Mouse (Mus musculus) embryonic facial prominence, embryonic 11.5 days (tissue): ENCODE measurements at regions not wholly inside any gene's neighbourhood (a gene's known extent, or its start where the extent isn't known, plus 50 kb on each side); places are given as distances from the start of the nearest gene placed in this dataset.

Source experiments
- ATAC-seq: fragments of 200-750 bp; cut with Nextera tagmentation; replicated peaks from 2 replicates; pipeline ENCODE4 v1.8.0; 2017; ENCODE audit warnings: low read depth; ENCODE audit not compliant: insufficient number of reproducible peaks, low FRiP score, low TSS enrichment
- DNase-seq: peaks from one replicate; pipeline ENCODE4 v3.0.0-alpha.2; 2015; ENCODE audit warnings: low spot score
- H3K27ac ChIP-seq: fragments of 300-500 bp; sonication (generic); replicated peaks from 2 replicates; pipeline ENCODE4 v1.5.1; 2014; ENCODE audit warnings: mild to moderate bottlenecking, low read depth, low read length, control low read depth
- H3K27me3 ChIP-seq: fragments of 300-500 bp; sonication (generic); 2 replicates; pipeline ENCODE4 v1.6.1; 2014; ENCODE audit warnings: mild to moderate bottlenecking, low read length, moderate library complexity, mixed read lengths; ENCODE audit not compliant: control insufficient read depth, insufficient read depth
- H3K36me3 ChIP-seq: fragments of 300-500 bp; sonication (generic); replicated peaks from 2 replicates; pipeline ENCODE4 v1.6.1; 2014; ENCODE audit warnings: low read depth, mild to moderate bottlenecking, low read length, moderate library complexity, mixed read lengths; ENCODE audit not compliant: control insufficient read depth, insufficient read depth
- H3K4me1 ChIP-seq: fragments of 300-500 bp; sonication (generic); 2 replicates; pipeline ENCODE4 v1.6.1; 2014; ENCODE audit warnings: low read length, mixed read lengths; ENCODE audit not compliant: control insufficient read depth, insufficient read depth
- H3K4me2 ChIP-seq: fragments of 300-500 bp; sonication (generic); 2 replicates; pipeline ENCODE4 v1.6.1; 2014; ENCODE audit warnings: low read depth, mild to moderate bottlenecking, control low read depth, low read length, moderate library complexity
- H3K4me3 ChIP-seq: fragments of 300-500 bp; sonication (generic); 2 replicates; pipeline ENCODE4 v1.5.1; 2014; ENCODE audit warnings: low read depth, low read length, control low read depth
- H3K9ac ChIP-seq: fragments of 300-500 bp; sonication (generic); replicated peaks from 2 replicates; pipeline ENCODE4 v1.6.1; 2014; ENCODE audit warnings: mild to moderate bottlenecking, control low read depth, low read length
- H3K9me3 ChIP-seq: fragments of 300-500 bp; sonication (generic); replicated peaks from 2 replicates; pipeline ENCODE4 v1.6.1; 2016; ENCODE audit warnings: mild to moderate bottlenecking, low read length, inconsistent platforms, mixed read lengths; ENCODE audit not compliant: control insufficient read depth
- WGBS: fragments of 180-500 bp; shearing (Covaris S2); extraction: QIAGEN DNeasy Blood & Tissue Kit; methylation state at CpG from one replicate; pipeline ENCODE4 v1.1.7; 2014; 5-methylcytosine and 5-hydroxymethylcytosine counted together

- Histone ChIP-seq H3K4me2 (no peak overlapping the region), H3K36me3 (no peaks in the 10 kb centered on the region), H3K4me3 (no peak overlapping the region), H3K27me3 (no peaks in the 10 kb centered on the region), H3K9ac (no peak overlapping the region), H3K9me3 (no peaks in the 10 kb centered on the region), H3K27ac (no peak overlapping the region), H3K4me1 (no peaks in the 10 kb centered on the region)
- 95% methylated on average over 1 of the region's 1 CpGs for whole genome bisulfite sequencing
- ATAC-seq (no peak), DNase-seq (no peak)
These were observed 339.6 kb downstream of the Pdha2 start for GRCm38 (mm10) chr3:140872511-140872910.

GRCm38 (mm10) chr3:140871261-140871660 lies 340.9 kb downstream of the Pdha2 start:
- H3K9me3 ChIP-seq: no peaks in the 10 kb centered on the region
- H3K4me1 ChIP-seq: no peaks in the 10 kb centered on the region
- no peaks in the 10 kb centered on the region for H3K27me3 ChIP-seq
- no peak overlapping the region for H3K4me2 ChIP-seq
- ATAC-seq (no peak), DNase-seq (no peak)
- no peak overlapping the region for H3K9ac ChIP-seq
- no peak overlapping the region for H3K27ac ChIP-seq
- H3K36me3 ChIP-seq: no peaks in the 10 kb centered on the region
- H3K4me3 ChIP-seq: no peak overlapping the region
- WGBS: 92% methylated on average over 2 of the region's 2 CpGs

DNA sequence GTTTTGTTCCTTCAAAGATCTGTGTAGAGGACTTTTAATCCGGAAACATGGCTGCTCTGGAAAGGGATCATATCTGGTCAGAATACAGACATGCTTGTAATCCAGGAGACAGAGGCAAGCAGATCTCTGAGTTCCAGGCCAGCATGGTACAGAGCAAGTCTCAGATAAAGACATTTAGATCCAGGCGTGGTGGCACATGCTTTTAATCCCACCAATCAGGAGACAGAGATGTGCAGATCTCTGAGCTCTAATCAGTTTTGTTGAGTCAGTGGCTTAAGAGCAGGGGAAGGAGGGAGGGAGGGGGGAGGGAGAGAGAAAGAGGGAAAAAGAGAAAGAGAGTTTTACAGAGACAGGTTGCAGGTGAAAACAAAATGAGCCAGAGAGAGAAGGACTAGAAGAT lies 372.0 kb downstream of the Pdha2 start:
- Histone ChIP-seq H3K36me3 (no peaks in the 10 kb centered on the region), H3K4me2 (no peak overlapping the region), H3K9me3 (no peaks in the 10 kb centered on the region), H3K27me3 (no peaks in the 10 kb centered on the region), H3K27ac (no peak overlapping the region), H3K9ac (no peak overlapping the region), H3K4me1 (no peaks in the 10 kb centered on the region), H3K4me3 (no peak overlapping the region)
- WGBS: 80% methylated on average over 2 of the region's 2 CpGs
- ATAC-seq (no peak), DNase-seq (no peak)

GRCm38 (mm10) chr3:140837976-140838581 lies 374.1 kb downstream of the Pdha2 start:
- Histone ChIP-seq H3K9me3 (no peaks in the 10 kb centered on the region), H3K4me2 (no peak overlapping the region), H3K27ac (no peak overlapping the region), H3K36me3 (no peaks in the 10 kb centered on the region), H3K9ac (no peak overlapping the region), H3K4me3 (no peak overlapping the region), H3K4me1 (no peaks in the 10 kb centered on the region), H3K27me3 (no peaks in the 10 kb centered on the region)
- ATAC-seq (no peak), DNase-seq (no peak)
- WGBS: 79% methylated on average over 2 of the region's 2 CpGs

DNA sequence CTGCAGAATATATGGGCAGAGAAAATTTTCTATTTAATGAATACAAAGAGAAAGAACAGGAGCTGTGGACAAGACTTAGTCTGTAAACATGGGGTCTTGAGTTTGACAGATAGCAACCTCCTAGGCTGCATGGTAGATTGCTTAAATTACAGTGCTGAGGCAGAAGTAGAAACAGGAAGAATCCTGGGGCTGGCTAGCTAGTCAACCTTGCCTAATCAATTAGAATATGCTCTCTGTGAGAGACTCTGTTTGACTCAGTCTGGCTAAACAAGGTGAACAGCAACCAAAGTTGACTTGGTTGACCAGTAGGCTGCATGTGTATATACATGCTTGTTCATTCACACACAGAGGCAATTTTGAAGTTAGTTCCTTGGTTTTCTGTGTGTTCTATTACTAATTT lies 390.9 kb downstream of the Pdha2 start:
- Histone ChIP-seq H3K4me2 (no peak overlapping the region), H3K36me3 (no peaks in the 10 kb centered on the region), H3K27ac (no peak overlapping the region), H3K4me3 (no peak overlapping the region), H3K4me1 (no peaks in the 10 kb centered on the region), H3K9ac (no peak overlapping the region), H3K9me3 (no peaks in the 10 kb centered on the region), H3K27me3 (no peaks in the 10 kb centered on the region)
- DNase-seq (no peak), ATAC-seq (no peak)

GRCm38 (mm10) chr3:140805586-140805985 lies 406.6 kb downstream of the Pdha2 start:
- Histone ChIP-seq H3K27me3 (no peaks in the 10 kb centered on the region), H3K27ac (no peak overlapping the region), H3K9ac (no peak overlapping the region), H3K36me3 (no peaks in the 10 kb centered on the region), H3K4me1 (no peaks in the 10 kb centered on the region), H3K4me3 (no peak overlapping the region), H3K4me2 (no peak overlapping the region), H3K9me3 (no peaks in the 10 kb centered on the region)
- WGBS: 93% methylated on average over 2 of the region's 2 CpGs
- DNase-seq (no peak), ATAC-seq (no peak)

GRCm38 (mm10) chr3:140792943-140793342 lies 419.2 kb downstream of the Pdha2 start:
- 90% methylated on average over 2 of the region's 2 CpGs for WGBS
- DNase-seq (no peak), ATAC-seq (no peak)
- Histone ChIP-seq H3K9ac (no peak overlapping the region), H3K4me3 (no peak overlapping the region), H3K4me2 (no peak overlapping the region), H3K9me3 (no peaks in the 10 kb centered on the region), H3K4me1 (no peaks in the 10 kb centered on the region), H3K27me3 (no peaks in the 10 kb centered on the region), H3K36me3 (no peaks in the 10 kb centered on the region), H3K27ac (no peak overlapping the region)

DNA sequence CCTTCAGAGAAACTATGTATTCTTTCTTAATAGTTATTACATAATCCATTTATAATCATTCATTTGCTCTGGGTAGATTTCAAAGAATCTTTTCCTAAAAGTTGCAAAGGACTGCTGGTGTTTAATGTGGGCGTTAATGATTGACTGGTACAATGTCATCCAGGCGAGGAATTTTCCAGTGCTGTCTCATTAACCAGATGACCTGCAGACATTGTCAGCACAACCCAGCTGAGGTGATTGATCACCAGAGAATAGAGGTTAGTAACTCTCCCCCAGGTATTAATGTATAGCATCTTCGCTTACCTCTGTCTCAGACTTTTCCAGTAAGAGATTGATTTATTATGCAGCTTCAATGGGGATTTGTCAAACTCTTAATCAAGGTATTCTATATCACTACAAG lies 426.5 kb downstream of the Pdha2 start:
- no peaks in the 10 kb centered on the region for H3K9me3 ChIP-seq
- H3K4me2 ChIP-seq: no peak overlapping the region
- no peak overlapping the region for H3K4me3 ChIP-seq
- 74% methylated on average over 3 of the region's 3 CpGs for WGBS
- no peaks in the 10 kb centered on the region for H3K4me1 ChIP-seq
- no peaks in the 10 kb centered on the region for H3K36me3 ChIP-seq
- no peak overlapping the region for H3K27ac ChIP-seq
- H3K9ac ChIP-seq: no peak overlapping the region
- no peak for ATAC-seq
- no peaks in the 10 kb centered on the region for H3K27me3 ChIP-seq
- DNase-seq: no peak
